ENCODE assay signal across 9 mouse cellular contexts in the genomic region with DNA sequence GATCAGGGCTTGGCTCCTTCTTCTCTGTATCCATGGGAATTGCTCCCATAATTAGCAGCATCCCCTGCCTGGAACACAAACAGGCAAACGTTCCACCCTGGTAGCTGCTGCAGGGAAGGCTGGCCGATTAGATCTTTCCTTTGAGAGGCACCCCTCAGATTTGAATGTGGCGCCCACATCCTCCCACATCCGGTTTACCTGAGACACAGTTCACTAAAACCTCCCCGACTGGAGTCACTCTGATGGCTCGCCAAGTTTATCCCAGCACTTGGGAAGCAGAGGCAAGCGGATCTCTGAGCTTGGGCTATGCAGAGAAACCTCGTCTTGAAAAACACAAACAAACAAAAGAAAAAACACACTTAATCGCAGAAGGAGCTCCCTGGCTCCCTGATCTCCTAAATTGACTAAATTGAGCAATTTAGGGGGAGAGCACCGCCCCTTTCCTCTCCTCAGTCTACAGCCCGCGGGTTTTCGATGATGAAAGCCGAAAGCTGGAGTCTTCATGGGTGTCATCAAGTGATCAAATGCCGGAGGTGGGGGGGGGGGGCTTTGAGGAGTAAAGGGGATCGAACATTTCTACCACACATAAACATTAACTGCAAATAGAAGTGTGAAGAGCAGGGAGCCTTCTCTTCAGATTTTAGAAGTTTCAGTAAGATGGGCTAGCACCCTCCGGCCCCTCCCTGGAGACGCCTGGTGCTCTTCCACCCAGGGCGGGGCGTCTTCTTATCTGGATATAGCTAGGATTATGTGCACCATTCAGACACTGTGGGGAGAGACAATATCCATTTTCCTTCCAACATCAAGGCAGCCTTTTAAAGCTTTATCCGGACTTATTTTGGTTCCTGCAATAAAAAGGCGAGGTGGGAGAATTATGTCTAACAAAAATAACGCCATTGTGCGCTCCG. TPM values are rescaled to one million over a fixed set of nuclear protein-coding genes. Genes with fewer than 3 reads are reported as not detected.
DNase-seq lines count a peak whose midpoint lies in the region; ATAC-seq and TF ChIP-seq lines count a peak whose summit lies in the region.
"Had no signal": no experiment of that assay in that cellular context is flagged by ENCODE, and none has a peak within 500 bp of the region (broad histone marks: within the 10 kb centered on the region; RNA-seq: fewer than 3 reads in every experiment).

No protein-coding gene starts in this region.

- H3K4me2 ChIP-seq in lung, embryonic 14.5 days: peak overlapping the region; percentile 45
- H3K4me2 ChIP-seq in neural tube, embryonic 12.5 days (replicated peaks): peak overlapping the region; percentile 39

- H3K4me3 ChIP-seq in lung, embryonic 14.5 days (ENCODE audit: low read depth, low read length): no peak overlapping the region
- no peak overlapping the region for H3K4me3 ChIP-seq in lung, adult 2 months (replicated peaks; ENCODE audit: extremely low read depth, low read depth, low read length)
- H3K4me3 ChIP-seq in neural tube, embryonic 12.5 days: no peak overlapping the region

- H3K4me1 ChIP-seq in lung, embryonic 14.5 days (ENCODE audit: insufficient read depth): no peaks in the 10 kb centered on the region
- peaks cover 2% of the 10 kb centered on the region for H3K4me1 ChIP-seq in lung, adult 2 months (ENCODE audit: control insufficient read depth, insufficient read depth, low read length)
- H3K4me1 ChIP-seq in neural tube, embryonic 12.5 days: peaks cover 9% of the 10 kb centered on the region; the same call in 1 of the 2 replicates

- H3K9ac ChIP-seq in lung, embryonic 14.5 days: no peak overlapping the region; the same call in 1 of the 2 replicates
- no peak overlapping the region for H3K9ac ChIP-seq in neural tube, embryonic 12.5 days

- H3K27me3 ChIP-seq in lung, embryonic 14.5 days (ENCODE audit: insufficient read depth, low read length): 0 out of 2 replicates have a peak, but pooled peaks cover 3% of the 10 kb centered on the region
- 0 out of 2 replicates have a peak, but pooled peaks cover 6% of the 10 kb centered on the region for H3K27me3 ChIP-seq in neural tube, embryonic 12.5 days (replicated peaks)

- ATAC-seq in lung, embryonic 14.5 days (ENCODE audit: insufficient read depth): no peak
- peak; percentile 32 for ATAC-seq in activated CD4-positive, CD25-positive, alpha-beta regulatory T cell, adult 4 months
- ATAC-seq in granulocyte monocyte progenitor cell, adult 5-6 weeks (replicated peaks; ENCODE audit: poor library complexity, severe bottlenecking): peak; percentile 70
- no peak for ATAC-seq in neural tube, embryonic 12.5 days (ENCODE audit: low FRiP score, low read depth)

- DNase-seq in lung, embryonic 14.5 days: no peak
- DNase-seq in lung, adult 2 months: no peak
- no peak for DNase-seq in embryo, embryonic 10 days (ENCODE audit: low spot score)
- DNase-seq in layer of hippocampus, adult 8-10 months (ENCODE audit: low spot score in 2 of 2): no peak
- no peak for DNase-seq in cerebellum, adult 8-10 months
- DNase-seq: adrenal gland, postnatal 10 days had no signal

- no peaks in the 10 kb centered on the region for H3K9me3 ChIP-seq in lung, embryonic 14.5 days (ENCODE audit: low read depth, low read length)
- H3K9me3 ChIP-seq in neural tube, embryonic 12.5 days: no peaks in the 10 kb centered on the region

- H3K27ac ChIP-seq in lung, embryonic 14.5 days (ENCODE audit: low read depth): no peak overlapping the region; the same call in 1 of the 2 replicates
- no peak overlapping the region for H3K27ac ChIP-seq in neural tube, embryonic 12.5 days

- H3K36me3 ChIP-seq in lung, embryonic 14.5 days (ENCODE audit: insufficient read depth): no peaks in the 10 kb centered on the region
- no peaks in the 10 kb centered on the region for H3K36me3 ChIP-seq in neural tube, embryonic 12.5 days

- TF ChIP-seq CTCF in lung, embryonic 14.5 days (IDR thresholded peaks at IDR 0.05; ENCODE audit: low read depth): no peak
- TF ChIP-seq CTCF in lung, adult 2 months (IDR thresholded peaks at IDR 0.05; ENCODE audit: insufficient read depth, low read length): no peak

- 22% methylated on average over 25 of the region's 25 CpGs for WGBS in lung, embryonic 14.5 days
- 29% methylated on average over 25 of the region's 25 CpGs for WGBS in lung, adult 2 months
- WGBS in neural tube, embryonic 12.5 days: 15% methylated on average over 25 of the region's 25 CpGs

- no peak for TF ChIP-seq POLR2A in lung, adult 2 months (IDR thresholded peaks at IDR 0.05; ENCODE audit: borderline replicate concordance, extremely low read depth, low read depth, low read length)

RNA-seq across cellular contexts. Expression of a gene that starts 59.5 kb away (rescaled TPM):
- polyA plus RNA-seq in lung, embryonic 14.5 days (2014; fragmentation: Nextera tagmentation; extraction: Ambion mirVana): 46.2 and 49.5 TPM in 2 replicates
- 57.2 and 65.6 TPM in 2 replicates for polyA plus RNA-seq in lung, adult 2 months (2012; rRNA removed)
- 100 to 1,000 TPM in 1 of 2 experiments, 10 to 100 TPM in 1; 96.5 to 113 TPM for polyA plus RNA-seq in activated CD4-positive, CD25-positive, alpha-beta regulatory T cell, adult 4 months (2017; shearing (Covaris generic))
- 172 and 174 TPM in 2 replicates for total RNA-seq in granulocyte monocyte progenitor cell, adult 5-6 weeks (2014; fragmentation: Nextera tagmentation)
- 148 and 151 TPM in 2 replicates for total RNA-seq in granulocyte monocyte progenitor cell, adult 5-6 weeks (2017)
- polyA plus RNA-seq in neural tube, embryonic 12.5 days (2016; fragmentation: Nextera tagmentation; extraction: Ambion mirVana): 28.7 and 29.2 TPM in 2 replicates
- 10 to 100 TPM; 12.6 to 27.6 (median 19.4) TPM for total RNA-seq in layer of hippocampus, adult 8-10 months (2022)

Comparison
In these comparisons a context has a peak if more than half of its experiments do, and no peak if none do; other contexts are left out.
1. ATAC-seq: peak in activated CD4-positive, CD25-positive, alpha-beta regulatory T cell, adult 4 months (single experiment) and granulocyte monocyte progenitor cell, adult 5-6 weeks (single experiment); none in lung, embryonic 14.5 days (single experiment) and neural tube, embryonic 12.5 days (single experiment).